Mouse (Mus musculus) heart, adult 2 months (tissue): ENCODE measurements around the gene Mpst. TPM values are rescaled to one million over a fixed set of nuclear protein-coding genes. Genes with fewer than 3 reads are reported as not detected.

Experiments used
- DNase-seq, 2 experiments: peaks; one replicate each; pipeline ENCODE4 v3.0.0; 2021
- H3K27ac ChIP-seq: fragments of 200-600 bp; 2 replicates; pipeline ENCODE4 v1.8.1; 2022
- H3K27me3 ChIP-seq: fragments of 200-500 bp; 2 replicates; pipeline ENCODE4 v1.6.1; 2012; ENCODE audit warnings: mild to moderate bottlenecking, low read length, inconsistent platforms, mixed read lengths; ENCODE audit not compliant: control insufficient read depth, insufficient read depth
- H3K36me3 ChIP-seq: fragments of 200-500 bp; 2 replicates; pipeline ENCODE4 v1.6.1; 2012; ENCODE audit warnings: low read length, inconsistent platforms; ENCODE audit not compliant: control insufficient read depth, insufficient read depth
- H3K4me1 ChIP-seq: fragments of 200-500 bp; 2 replicates; pipeline ENCODE4 v1.6.1; 2011; ENCODE audit warnings: low read length; ENCODE audit not compliant: control insufficient read depth, insufficient read depth
- H3K4me3 ChIP-seq: fragments of 200-600 bp; 2 replicates; pipeline ENCODE4 v1.8.1; 2022
- H3K79me2 ChIP-seq: fragments of 200-500 bp; replicated peaks from 2 replicates; pipeline ENCODE4 v1.6.1; 2012; ENCODE audit warnings: mild to moderate bottlenecking, inconsistent platforms, low read length, moderate library complexity, mixed read lengths; ENCODE audit not compliant: control insufficient read depth, insufficient read depth
- H3K9ac ChIP-seq: fragments of 200-500 bp; 2 replicates; pipeline ENCODE4 v1.6.1; 2012; ENCODE audit warnings: low read depth, mild to moderate bottlenecking, control low read depth, inconsistent platforms, low read length, mixed read lengths
- CTCF ChIP-seq: fragments of 200-600 bp; IDR thresholded peaks from 2 replicates; pipeline ENCODE4 v1.8.1; 2022; ENCODE audit warnings: antibody characterized with exemption, mild to moderate bottlenecking, moderate library complexity
- EP300 ChIP-seq: fragments of 200-500 bp; IDR thresholded peaks from 2 replicates; pipeline ENCODE4 v1.6.1; 2011; ENCODE audit warnings: low read depth, low read length, control low read depth; ENCODE audit not compliant: insufficient read depth
- POLR2A ChIP-seq: fragments of 200-500 bp; IDR thresholded peaks from 2 replicates; pipeline ENCODE4 v1.6.1; 2011; ENCODE audit warnings: mild to moderate bottlenecking, low read depth, low read length, control low read depth; ENCODE audit not compliant: insufficient read depth
- WGBS: fragments of 180-500 bp; shearing (Covaris S2); methylation state at CpG from one replicate; pipeline ENCODE4 v1.1.7; 2018; 5-methylcytosine and 5-hydroxymethylcytosine counted together
- intact Hi-C: fragments of 180-260 bp; cut with DNase I; formaldehyde crosslinking; loops from one replicate; pipeline ENCODE4 v1.15.1; 2025
- polyA plus RNA-seq: library from polyadenylated mRNA; depleted of rRNA; stranded (reverse); fragments of >200 nt; gene quantifications from 2 replicates; pipeline ENCODE4 v1.2.3, GENCODE M21; 2012
- total RNA-seq, 2 experiments: library from RNA; stranded (reverse); gene quantifications; 2 replicates each; pipeline ENCODE4 v1.2.3; 2021

Mpst gene
- total and polyA plus RNA-seq, 3 experiments = 37.5 to 79.5 (median 45.9) TPM

GRCm38 (mm10) chr15:78414157-78414556 is 7.9 kb downstream of the Mpst start:
- TF ChIP-seq POLR2A (no peak), EP300 (no peak), CTCF (no peak)
- peaks cover 2% of the 10 kb centered on the region; the same call in 1 of the 2 replicates for H3K4me1 ChIP-seq
- H3K9ac ChIP-seq = no peak overlapping the region
- DNase-seq = no peak
- no peaks in the 10 kb centered on the region for H3K79me2 ChIP-seq
- H3K27ac ChIP-seq = no peak overlapping the region
- H3K27me3 ChIP-seq = no peaks in the 10 kb centered on the region
- no peak overlapping the region for H3K4me3 ChIP-seq
- intact Hi-C loops = no loop called here
- H3K36me3 ChIP-seq = no peaks in the 10 kb centered on the region
- WGBS = 94% methylated on average over 8 of the region's 8 CpGs

DNA sequence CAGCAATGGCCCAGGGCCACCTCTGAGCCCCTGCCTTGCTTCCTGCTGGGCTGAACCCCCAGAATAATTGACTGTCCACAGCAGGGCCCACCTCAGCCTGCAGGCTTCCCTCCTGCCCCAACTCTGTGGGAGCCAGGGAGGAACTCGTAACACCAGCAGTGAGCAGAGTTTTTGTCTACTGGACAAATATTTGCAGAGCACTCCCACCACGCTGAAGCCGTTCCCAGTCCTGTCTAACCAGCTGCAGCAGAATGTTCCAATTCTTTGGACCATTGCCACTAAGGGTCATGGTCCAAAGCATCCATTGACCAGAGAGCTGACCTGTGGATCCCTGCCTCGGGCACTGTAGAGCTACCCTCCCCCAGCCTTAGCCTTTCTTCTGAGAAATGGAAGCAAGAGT is 10.7 kb downstream of the Mpst start:
- DNase-seq = no peak
- WGBS = 35% methylated on average over 4 of the region's 4 CpGs
- intact Hi-C loops = no loop called here

GRCm38 (mm10) chr15:78420395-78420794 is 14.2 kb downstream of the Mpst start:
- no peak for DNase-seq
- no peak overlapping the region for H3K4me3 ChIP-seq
- H3K9ac ChIP-seq = no peak overlapping the region
- no peaks in the 10 kb centered on the region for H3K4me1 ChIP-seq
- no peaks in the 10 kb centered on the region for H3K36me3 ChIP-seq
- H3K79me2 ChIP-seq = no peaks in the 10 kb centered on the region
- no peaks in the 10 kb centered on the region for H3K27me3 ChIP-seq
- H3K27ac ChIP-seq = no peak overlapping the region
- TF ChIP-seq CTCF (no peak), POLR2A (no peak), EP300 (no peak)
- intact Hi-C loops = no loop called here
- 63% methylated on average over 13 of the region's 13 CpGs for WGBS

More for the DNA sequence above, 10.7 kb downstream of the Mpst start:
- no peaks in the 10 kb centered on the region for H3K79me2 ChIP-seq
- H3K9ac ChIP-seq = no peak overlapping the region
- H3K36me3 ChIP-seq = no peaks in the 10 kb centered on the region
- H3K4me1 ChIP-seq = peaks cover 2% of the 10 kb centered on the region; the same call in 1 of the 2 replicates
- no peak overlapping the region for H3K27ac ChIP-seq
- no peak overlapping the region for H3K4me3 ChIP-seq
- no peaks in the 10 kb centered on the region for H3K27me3 ChIP-seq
- TF ChIP-seq CTCF = no peak

- H3K79me2 ChIP-seq = no peaks in the 10 kb centered on the region
- H3K9ac ChIP-seq = no peak overlapping the region
- no peak overlapping the region for H3K27ac ChIP-seq
- H3K27me3 ChIP-seq = no peaks in the 10 kb centered on the region
- H3K4me1 ChIP-seq = no peaks in the 10 kb centered on the region
- TF ChIP-seq EP300 (no peak), CTCF (peak; percentile 82), POLR2A (no peak)
- intact Hi-C loops = loop anchor here (1.0 kb wide), 2 partner anchors 67 to 165 kb away; no protein-coding TSS in a partner anchor
- peak; percentile 73 to 81 for DNase-seq
- 16% methylated on average over 16 of the region's 16 CpGs for WGBS
- H3K4me3 ChIP-seq = no peak overlapping the region
- H3K36me3 ChIP-seq = no peaks in the 10 kb centered on the region
Observed at GRCm38 (mm10) chr15:78422046-78422956, 16.1 kb downstream of the Mpst start.

DNA sequence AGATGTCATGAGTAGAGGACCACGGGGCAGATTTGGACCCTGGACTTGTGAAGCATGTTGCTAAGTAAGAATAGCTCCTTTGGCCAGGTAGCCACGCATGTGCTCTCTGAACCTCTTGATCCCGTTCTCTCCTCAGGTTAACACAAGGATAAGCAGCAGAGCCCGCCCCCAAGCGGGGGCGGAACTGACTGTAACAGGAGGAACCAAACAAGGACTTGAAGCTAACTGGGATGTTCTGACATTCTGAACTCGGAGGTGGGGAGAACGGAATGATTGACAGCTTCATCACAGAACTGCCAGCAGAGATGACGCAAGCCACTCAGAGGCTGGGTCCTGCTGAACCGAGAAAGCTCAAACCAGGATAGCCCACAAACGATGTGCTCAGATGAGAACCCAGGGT is 18.3 kb downstream of the Mpst start:
- WGBS = 16% methylated on average over 11 of the region's 11 CpGs
- intact Hi-C loops = no loop called here
- H3K36me3 ChIP-seq = no peaks in the 10 kb centered on the region
- H3K9ac ChIP-seq = no peak overlapping the region
- H3K4me3 ChIP-seq = no peak overlapping the region
- H3K4me1 ChIP-seq = no peaks in the 10 kb centered on the region
- DNase-seq = no peak
- H3K79me2 ChIP-seq = no peaks in the 10 kb centered on the region
- TF ChIP-seq CTCF = no peak
- TF ChIP-seq POLR2A = no peak
- no peak for TF ChIP-seq EP300
- no peak overlapping the region for H3K27ac ChIP-seq
- no peaks in the 10 kb centered on the region for H3K27me3 ChIP-seq

GRCm38 (mm10) chr15:78425230-78425629 is 19.0 kb downstream of the Mpst start:
- DNase-seq = no peak
- intact Hi-C loops = no loop called here
- Histone ChIP-seq H3K4me1 (no peaks in the 10 kb centered on the region), H3K4me3 (no peak overlapping the region), H3K27me3 (no peaks in the 10 kb centered on the region), H3K9ac (no peak overlapping the region), H3K27ac (no peak overlapping the region), H3K36me3 (no peaks in the 10 kb centered on the region), H3K79me2 (no peaks in the 10 kb centered on the region)
- 68% methylated on average over 4 of the region's 4 CpGs for WGBS
- TF ChIP-seq CTCF (no peak), POLR2A (no peak), EP300 (no peak)
